Mouse (Mus musculus) myocyte (in vitro differentiated cells): ENCODE measurements around the gene Pex13.

ENCODE experiments used
- CEBPB ChIP-seq: IDR thresholded peaks from 2 replicates; pipeline ENCODE4 v1.6.1; 2011; ENCODE audit warnings: mild to moderate bottlenecking, moderate library complexity; ENCODE audit not compliant: poor library complexity, insufficient read depth, severe bottlenecking
- E2F4 ChIP-seq: IDR thresholded peaks from one replicate; pipeline ENCODE4 v1.6.1; 2011; ENCODE audit warnings: mild to moderate bottlenecking, control low read depth, moderate library complexity; ENCODE audit not compliant: insufficient read depth
- MYOG ChIP-seq, 3 experiments: IDR thresholded peaks; one replicate each; pipeline ENCODE4 v1.6.1; 2011; ENCODE audit warnings: control low read depth in 2 of 3, low read depth in 2 of 3, mild to moderate bottlenecking in 2 of 3; ENCODE audit not compliant: insufficient read length in 2 of 3, control insufficient read depth in 1 of 3, insufficient read depth in 1 of 3
- POLR2A ChIP-seq: IDR thresholded peaks from one replicate; pipeline ENCODE4 v1.6.1; 2011; ENCODE audit warnings: low read depth, mild to moderate bottlenecking, control low read depth, moderate library complexity; ENCODE audit not compliant: insufficient read length
- POLR2AphosphoS2 ChIP-seq: IDR thresholded peaks from one replicate; pipeline ENCODE4 v1.6.1; 2011; ENCODE audit warnings: low read depth, control low read depth; ENCODE audit not compliant: insufficient read length
- REST ChIP-seq: IDR thresholded peaks from one replicate; pipeline ENCODE4 v1.6.1; 2011; ENCODE audit warnings: mild to moderate bottlenecking, control low read depth, moderate library complexity; ENCODE audit not compliant: insufficient read depth, insufficient read length
- TCF12 ChIP-seq: IDR thresholded peaks from one replicate; pipeline ENCODE4 v1.6.1; 2011; ENCODE audit warnings: mild to moderate bottlenecking, control low read depth; ENCODE audit not compliant: poor library complexity, insufficient read depth, severe bottlenecking
- USF1 ChIP-seq: IDR thresholded peaks from one replicate; pipeline ENCODE4 v1.6.1; 2011; ENCODE audit warnings: low read depth, mild to moderate bottlenecking, control low read depth, moderate library complexity

DNA sequence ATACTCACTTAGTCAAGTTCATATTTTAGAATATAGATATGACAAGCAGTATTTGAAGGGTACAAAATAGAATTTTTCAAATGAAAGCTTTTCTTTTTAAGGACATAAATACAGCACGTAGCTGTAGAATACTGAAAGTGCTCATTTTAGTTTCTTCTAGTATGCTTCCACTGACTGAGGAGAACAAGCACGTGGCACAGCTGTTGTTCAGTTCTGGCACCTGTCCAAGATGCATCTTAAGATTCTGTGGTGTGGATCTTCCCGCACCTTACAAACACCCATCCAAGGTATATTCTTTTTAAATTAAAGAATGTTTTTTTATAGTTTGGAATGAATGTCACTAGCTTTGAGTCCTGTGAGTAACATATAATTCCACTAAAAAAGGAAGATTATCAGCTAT is 1.4 kb upstream of the Pex13 start:
- TF ChIP-seq E2F4 = no peak
- no peak for TF ChIP-seq TCF12
- TF ChIP-seq POLR2A = no peak
- TF ChIP-seq REST = no peak
- TF ChIP-seq CEBPB = no peak
- peak; percentile 58 for TF ChIP-seq USF1
- no peak for TF ChIP-seq MYOG (IDR thresholded peaks at IDR 0.05; ENCODE audit: control insufficient read depth in 1 of 3, insufficient read depth in 1 of 3, insufficient read length in 2 of 3, low read depth in 2 of 3)
- no peak for TF ChIP-seq POLR2AphosphoS2
